Mouse (Mus musculus) thymus, adult 2 months (tissue): ENCODE measurements around the gene Mypn. TPM values are rescaled to one million over a fixed set of nuclear protein-coding genes. Genes with fewer than 3 reads are reported as not detected.

Source experiments
- DNase-seq: peaks from one replicate; pipeline ENCODE4 v3.0.0; 2021
- H3K27ac ChIP-seq: fragments of 200-500 bp; 2 replicates; pipeline ENCODE4 v1.5.1; 2012; ENCODE audit warnings: low read length, control low read depth; ENCODE audit not compliant: control insufficient read depth, insufficient read depth
- H3K27me3 ChIP-seq: fragments of 200-500 bp; 2 replicates; pipeline ENCODE4 v1.6.1; 2012; ENCODE audit warnings: mild to moderate bottlenecking, low read length, moderate library complexity, mixed read lengths; ENCODE audit not compliant: control insufficient read depth, insufficient read depth
- H3K36me3 ChIP-seq: fragments of 200-500 bp; 2 replicates; pipeline ENCODE4 v1.6.1; 2012; ENCODE audit warnings: mild to moderate bottlenecking, low read length, moderate library complexity; ENCODE audit not compliant: control insufficient read depth, insufficient read depth
- H3K4me1 ChIP-seq: fragments of 200-500 bp; replicated peaks from 2 replicates; pipeline ENCODE4 v1.6.1; 2012; ENCODE audit warnings: low read length; ENCODE audit not compliant: control insufficient read depth, insufficient read depth
- H3K4me3 ChIP-seq: fragments of 200-500 bp; 2 replicates; pipeline ENCODE4 v1.5.1; 2012; ENCODE audit warnings: mild to moderate bottlenecking, low read length, control low read depth, moderate library complexity; ENCODE audit not compliant: control insufficient read depth, insufficient read depth
- CTCF ChIP-seq: fragments of 200-500 bp; IDR thresholded peaks from 2 replicates; pipeline ENCODE4 v1.5.1; 2012; ENCODE audit warnings: mild to moderate bottlenecking, control low read depth, low read length, moderate library complexity, borderline replicate concordance; ENCODE audit not compliant: control insufficient read depth, poor library complexity, insufficient read depth; ENCODE audit errors: extremely low read depth
- POLR2A ChIP-seq: fragments of 200-500 bp; IDR thresholded peaks from 2 replicates; pipeline ENCODE4 v1.6.1; 2012; ENCODE audit warnings: mild to moderate bottlenecking, low read length, control low read depth, moderate library complexity; ENCODE audit not compliant: control insufficient read depth, poor library complexity, insufficient read depth; ENCODE audit errors: extremely low read depth
- WGBS: fragments of 180-500 bp; shearing (Covaris S2); methylation state at CpG from one replicate; pipeline ENCODE4 v1.1.7; 2018; 5-methylcytosine and 5-hydroxymethylcytosine counted together
- polyA plus RNA-seq: library from polyadenylated mRNA; depleted of rRNA; stranded (reverse); fragments of >200 nt; gene quantifications from 2 replicates; pipeline ENCODE4 v1.2.3, GENCODE M21; 2012

The Mypn gene
- polyA plus RNA-seq, 1 experiment, result 0.98 TPM

DNA sequence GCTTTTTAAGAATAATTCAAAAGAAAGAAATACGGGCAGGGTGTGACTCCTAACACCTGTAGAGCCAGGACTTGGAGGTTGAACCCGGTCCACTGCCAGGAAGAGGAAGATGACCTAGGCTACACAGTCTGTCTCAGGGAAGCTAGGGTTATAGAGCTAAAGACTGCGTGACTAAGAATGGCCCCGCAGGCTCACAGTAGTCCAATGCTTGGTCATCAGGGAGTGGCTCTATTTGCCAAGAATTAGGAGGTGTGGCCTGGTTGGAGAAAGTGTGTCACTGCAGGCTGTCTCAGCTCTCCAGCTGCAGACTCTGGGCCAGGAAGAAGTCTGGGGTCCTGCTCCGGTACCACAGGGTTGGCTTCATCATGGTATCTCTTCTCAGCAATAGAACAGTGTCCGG lies 32.9 kb upstream of the Mypn start:
- H3K27ac ChIP-seq, result no peak overlapping the region
- DNase-seq, result no peak
- H3K4me3 ChIP-seq, result no peak overlapping the region
- H3K27me3 ChIP-seq, result no peaks in the 10 kb centered on the region
- WGBS, result 93% methylated on average over 6 of the region's 6 CpGs
- no peaks in the 10 kb centered on the region for H3K36me3 ChIP-seq
- 0 out of 2 replicates have a peak, but pooled peaks cover 3% of the 10 kb centered on the region for H3K4me1 ChIP-seq
- TF ChIP-seq POLR2A (no peak), CTCF (no peak)

DNA sequence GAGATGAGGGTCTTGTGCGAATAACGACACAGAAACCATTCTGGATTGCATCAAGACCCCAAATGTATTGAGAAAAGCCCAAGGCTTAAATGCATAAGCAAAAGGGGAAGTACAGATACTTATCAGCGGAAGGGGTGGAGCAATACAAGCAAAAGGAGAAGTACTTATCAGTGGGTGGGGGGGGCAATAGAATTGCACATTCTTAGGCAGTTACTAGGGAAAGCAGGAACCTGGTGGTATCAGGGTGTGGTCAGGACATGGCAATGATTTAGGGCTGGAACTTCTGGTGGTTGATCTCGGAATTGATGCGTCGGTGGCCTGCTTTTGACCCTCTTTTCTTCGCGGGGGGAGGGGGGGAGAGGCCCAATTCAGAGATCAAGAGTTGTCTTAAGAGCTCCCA lies 32.1 kb upstream of the Mypn start:
- no peaks in the 10 kb centered on the region for H3K36me3 ChIP-seq
- H3K27ac ChIP-seq, result no peak overlapping the region
- 78% methylated on average over 8 of the region's 8 CpGs for WGBS
- no peaks in the 10 kb centered on the region for H3K27me3 ChIP-seq
- TF ChIP-seq POLR2A, result no peak
- no peak for TF ChIP-seq CTCF
- 0 out of 2 replicates have a peak, but pooled peaks cover 3% of the 10 kb centered on the region for H3K4me1 ChIP-seq
- no peak overlapping the region for H3K4me3 ChIP-seq
- DNase-seq, result no peak

DNA sequence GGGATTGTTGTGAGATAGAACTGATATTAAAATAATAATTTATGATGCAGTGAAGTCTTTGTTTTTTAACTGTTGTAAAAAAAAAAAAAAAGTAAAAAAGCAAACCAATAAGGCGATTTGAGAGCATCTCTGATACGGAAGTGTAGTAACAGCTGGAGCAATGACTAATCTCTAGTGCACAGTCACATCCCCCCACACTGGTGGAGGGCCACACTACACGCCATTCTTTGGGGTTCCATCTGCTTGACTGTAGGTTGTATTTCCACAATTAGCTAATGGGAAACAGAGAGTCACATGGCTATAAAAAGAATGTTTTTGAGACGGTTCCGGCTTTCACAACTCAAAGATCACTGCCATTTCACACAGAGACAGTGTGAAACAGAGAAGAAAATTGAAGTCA lies 30.4 kb upstream of the Mypn start:
- H3K4me1 ChIP-seq, result 0 out of 2 replicates have a peak, but pooled peaks cover 3% of the 10 kb centered on the region
- no peaks in the 10 kb centered on the region for H3K36me3 ChIP-seq
- 93% methylated on average over 5 of the region's 5 CpGs for WGBS
- H3K27me3 ChIP-seq, result no peaks in the 10 kb centered on the region
- H3K4me3 ChIP-seq, result no peak overlapping the region
- TF ChIP-seq POLR2A (no peak), CTCF (no peak)
- no peak overlapping the region for H3K27ac ChIP-seq
- DNase-seq, result no peak

DNA sequence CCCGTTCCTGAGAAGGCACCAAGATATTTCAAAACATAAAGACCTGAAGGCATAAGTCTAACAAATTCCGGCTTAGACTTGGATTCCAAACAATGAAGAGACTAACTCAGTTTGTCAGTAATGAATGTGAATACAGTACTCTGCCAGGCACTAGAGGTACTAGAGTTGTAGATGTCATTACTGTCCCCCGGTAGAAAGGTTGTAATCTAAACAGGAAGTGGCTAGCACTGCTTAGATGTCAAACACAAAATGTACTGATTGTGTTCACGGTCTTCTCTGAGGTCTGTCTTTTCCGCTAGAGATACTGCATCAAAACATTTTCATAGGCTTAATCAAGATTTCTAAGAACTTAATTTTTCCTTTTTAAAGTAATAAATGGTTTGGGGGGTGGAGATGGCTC lies 27.9 kb upstream of the Mypn start:
- Histone ChIP-seq H3K4me3 (no peak overlapping the region), H3K27me3 (no peaks in the 10 kb centered on the region), H3K4me1 (0 out of 2 replicates have a peak, but pooled peaks cover 3% of the 10 kb centered on the region), H3K36me3 (no peaks in the 10 kb centered on the region), H3K27ac (0 out of 2 replicates have a peak overlapping the region, but pooled peaks have one; percentile 23)
- no peak for TF ChIP-seq CTCF
- no peak for TF ChIP-seq POLR2A
- no peak for DNase-seq
- WGBS, result 41% methylated on average over 5 of the region's 5 CpGs

DNA sequence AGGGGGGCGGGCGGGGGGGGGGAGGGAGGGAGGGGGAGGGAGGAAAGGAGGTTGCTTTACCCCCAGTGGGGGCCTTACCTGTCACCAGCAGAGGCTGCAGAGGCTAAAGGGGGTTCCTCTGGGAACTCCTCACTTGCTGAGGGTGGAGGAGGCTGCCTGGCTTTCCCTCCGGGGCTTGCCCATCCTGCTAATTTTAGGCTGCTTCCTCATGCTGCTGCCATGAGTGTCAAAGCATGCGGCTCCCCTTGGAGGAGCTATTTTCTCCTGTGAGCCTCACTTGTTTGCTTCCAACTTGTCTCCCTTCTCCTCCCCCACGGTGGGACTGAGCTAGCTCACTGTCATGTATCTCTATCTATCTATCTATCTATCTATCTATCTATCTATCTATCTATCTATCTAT lies 27.1 kb upstream of the Mypn start:
- Histone ChIP-seq H3K27ac (no peak overlapping the region), H3K36me3 (no peaks in the 10 kb centered on the region), H3K27me3 (no peaks in the 10 kb centered on the region), H3K4me3 (no peak overlapping the region), H3K4me1 (0 out of 2 replicates have a peak, but pooled peaks cover 3% of the 10 kb centered on the region)
- no peak for TF ChIP-seq CTCF
- no peak for TF ChIP-seq POLR2A
- DNase-seq, result no peak
- WGBS, result 67% methylated on average over 5 of the region's 5 CpGs

DNA sequence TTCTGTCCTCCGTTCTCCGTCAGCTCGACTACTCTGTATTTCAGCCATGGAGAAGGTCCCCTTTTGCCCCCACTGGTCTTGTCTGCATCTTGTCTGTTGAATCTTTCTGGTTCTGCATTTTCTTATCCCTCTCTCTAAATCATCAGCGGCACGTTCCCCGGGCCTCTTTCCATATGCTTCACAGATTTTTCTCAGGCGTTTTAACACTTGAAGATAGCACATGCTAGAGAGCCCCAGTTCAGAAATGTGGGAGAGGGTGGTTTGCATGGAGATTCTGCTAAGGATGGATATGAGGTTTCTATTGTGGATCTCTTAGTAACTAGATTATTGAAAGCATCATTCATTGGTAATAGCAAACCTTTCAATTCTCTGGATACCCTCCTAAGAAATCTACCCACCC lies 26.5 kb upstream of the Mypn start:
- Histone ChIP-seq H3K36me3 (no peaks in the 10 kb centered on the region), H3K27me3 (no peaks in the 10 kb centered on the region), H3K4me3 (no peak overlapping the region), H3K4me1 (0 out of 2 replicates have a peak, but pooled peaks cover 3% of the 10 kb centered on the region), H3K27ac (no peak overlapping the region)
- WGBS, result 93% methylated on average over 7 of the region's 7 CpGs
- TF ChIP-seq POLR2A, result no peak
- no peak for TF ChIP-seq CTCF
- DNase-seq, result no peak

DNA sequence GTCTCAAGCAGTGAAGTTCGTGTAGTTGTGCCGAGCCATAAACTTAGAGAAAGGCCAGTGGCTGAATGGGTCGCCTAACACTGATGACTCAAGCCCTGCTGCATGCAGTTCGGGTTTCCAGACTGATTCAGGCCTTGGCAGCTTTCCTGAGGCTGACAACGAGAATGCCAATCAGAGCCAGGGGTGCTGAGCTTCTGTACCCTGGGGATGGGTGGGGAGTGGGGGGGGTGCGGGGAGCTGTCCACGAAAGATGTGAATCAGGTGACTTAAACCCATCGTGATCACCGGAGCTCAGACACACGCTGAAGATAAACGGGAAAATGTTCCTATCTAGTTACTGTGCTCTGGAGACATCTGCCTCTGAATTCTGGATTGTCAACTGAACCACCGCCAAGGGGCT lies 20.6 kb upstream of the Mypn start:
- Histone ChIP-seq H3K27me3 (no peaks in the 10 kb centered on the region), H3K4me1 (no peaks in the 10 kb centered on the region), H3K36me3 (no peaks in the 10 kb centered on the region), H3K4me3 (no peak overlapping the region), H3K27ac (no peak overlapping the region)
- no peak for DNase-seq
- TF ChIP-seq CTCF (no peak), POLR2A (no peak)
- 92% methylated on average over 12 of the region's 12 CpGs for WGBS

DNA sequence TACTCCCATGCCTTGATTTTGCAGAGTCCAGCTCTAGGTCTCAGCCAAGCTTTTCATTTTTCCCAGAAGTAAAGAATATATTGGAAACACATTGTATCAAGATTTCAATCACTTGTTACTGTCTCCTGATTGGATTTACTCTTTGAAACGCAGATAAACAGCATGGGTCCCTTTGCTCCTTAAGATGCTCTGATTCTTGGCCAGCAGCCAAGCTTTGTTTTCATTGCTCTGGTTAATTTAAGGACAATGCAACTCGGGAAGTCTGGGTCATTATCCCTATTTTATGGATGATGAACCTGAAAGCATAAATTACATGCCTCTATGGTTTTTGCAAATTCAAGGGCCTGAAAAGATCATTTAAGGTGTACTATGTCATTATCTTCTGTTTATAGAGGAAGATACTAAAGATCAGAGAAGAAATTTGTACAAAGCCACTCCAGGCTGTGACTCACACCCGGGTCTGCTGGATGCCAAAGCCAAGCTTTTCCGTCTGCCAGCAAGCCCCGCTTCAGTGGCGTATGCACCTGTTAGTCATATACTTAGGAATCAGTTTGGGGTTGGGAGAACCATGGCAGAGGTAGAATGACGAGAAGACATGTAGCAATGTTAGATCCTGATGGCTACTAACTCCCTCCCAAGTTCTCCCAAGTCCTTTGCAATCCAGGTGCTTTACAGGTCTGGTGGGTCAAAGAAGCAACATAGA lies 17.5 kb upstream of the Mypn start:
- no peak overlapping the region for H3K4me3 ChIP-seq
- no peak for DNase-seq
- TF ChIP-seq POLR2A, result no peak
- TF ChIP-seq CTCF, result no peak
- H3K27me3 ChIP-seq, result no peaks in the 10 kb centered on the region
- no peak overlapping the region for H3K27ac ChIP-seq
- no peaks in the 10 kb centered on the region for H3K4me1 ChIP-seq
- H3K36me3 ChIP-seq, result no peaks in the 10 kb centered on the region
- 89% methylated on average over 7 of the region's 7 CpGs for WGBS
